9 mouse cellular contexts compared by ENCODE assay signal in genomic region chr2:180566240-180566913, GRCm38 (mm10). TPM values are rescaled to one million over a fixed set of nuclear protein-coding genes. Genes with fewer than 3 reads are reported as not detected.
DNase-seq lines count a peak whose midpoint lies in the region; ATAC-seq and TF ChIP-seq lines count a peak whose summit lies in the region.
"Had no signal": no experiment of that assay in that cellular context is flagged by ENCODE, and none has a peak within 500 bp of the region (broad histone marks: within the 10 kb centered on the region; RNA-seq: fewer than 3 reads in every experiment).

No protein-coding gene starts in this region.

- H3K4me3 ChIP-seq in layer of hippocampus, adult 2 months: no peak overlapping the region
- no peak overlapping the region for H3K4me3 ChIP-seq in ES-E14 (ENCODE audit: insufficient read depth in 1 of 2, low read depth in 1 of 2, low read length in 2 of 2, poor library complexity in 1 of 2, severe bottlenecking in 1 of 2)
- H3K4me3 ChIP-seq in bone marrow, adult 2 months (replicated peaks; ENCODE audit: control insufficient read depth, low read depth, low read length): no peak overlapping the region
- no peak overlapping the region for H3K4me3 ChIP-seq in liver, postnatal 0 days (ENCODE audit: low read depth, low read length)
- H3K4me3 ChIP-seq in small intestine, adult 2 months (ENCODE audit: low read depth, low read length): no peak overlapping the region
- H3K4me3 ChIP-seq: neural tube, embryonic 13.5 days had no signal

- no peak for TF ChIP-seq EP300 in liver, postnatal 0 days (IDR thresholded peaks at IDR 0.05; ENCODE audit: low read depth)

- no peak for TF ChIP-seq POLR2A in bone marrow, adult 2 months (IDR thresholded peaks at IDR 0.05; ENCODE audit: borderline replicate concordance, control insufficient read depth, low read depth, low read length)
- no peak for TF ChIP-seq POLR2A in small intestine, adult 2 months (IDR thresholded peaks at IDR 0.05; ENCODE audit: low read depth, low read length)

- WGBS in bone marrow, adult 2 months: 34% methylated on average over 13 of the region's 13 CpGs
- 34% methylated on average over 13 of the region's 13 CpGs for WGBS in liver, postnatal 0 days (ENCODE audit: insufficient replicate concordance)
- 33% methylated on average over 13 of the region's 13 CpGs for WGBS in small intestine, adult 2 months

- H3K9ac ChIP-seq in ES-E14 (ENCODE audit: insufficient read depth, low read depth, low read length, poor library complexity, severe bottlenecking): no peak overlapping the region
- H3K9ac ChIP-seq in liver, postnatal 0 days (replicated peaks): no peak overlapping the region
- H3K9ac ChIP-seq: neural tube, embryonic 13.5 days had no signal

- peak in 1 of 2 experiments; percentile 34 for DNase-seq in layer of hippocampus, adult 2 months (ENCODE audit: low spot score in 2 of 2)
- no peak for DNase-seq in layer of hippocampus, adult 18-20 months (ENCODE audit: low spot score in 2 of 2)
- peak; percentile 74 for DNase-seq in ES-E14 (ENCODE audit: low read depth, low spot score)
- DNase-seq in liver, postnatal 0 days: peak; percentile 84
- no peak for DNase-seq in frontal cortex, adult 2 months (ENCODE audit: extremely low spot score in 1 of 2, low spot score in 1 of 2)

- H3K4me1 ChIP-seq in ES-E14 (ENCODE audit: control insufficient read depth in 2 of 2, insufficient read depth in 2 of 2, low read length in 2 of 2, poor library complexity in 1 of 2): no peaks in the 10 kb centered on the region
- H3K4me1 ChIP-seq in bone marrow, adult 2 months (ENCODE audit: control insufficient read depth, insufficient read depth, low read length): no peaks in the 10 kb centered on the region
- no peaks in the 10 kb centered on the region for H3K4me1 ChIP-seq in liver, postnatal 0 days (ENCODE audit: insufficient read depth)
- H3K4me1 ChIP-seq in small intestine, adult 2 months (ENCODE audit: control insufficient read depth, insufficient read depth, insufficient read length, low read length): no peaks in the 10 kb centered on the region

- H3K4me2 ChIP-seq in liver, postnatal 0 days (ENCODE audit: low read depth, low read length): no peak overlapping the region
- H3K4me2 ChIP-seq: neural tube, embryonic 13.5 days had no signal

- no peak overlapping the region for H3K27ac ChIP-seq in layer of hippocampus, adult 2 months
- no peak overlapping the region for H3K27ac ChIP-seq in ES-E14 (ENCODE audit: insufficient read depth, low read depth, low read length, poor library complexity, severe bottlenecking)
- H3K27ac ChIP-seq in bone marrow, adult 2 months (ENCODE audit: control insufficient read depth, insufficient read depth, low read depth, low read length, poor library complexity): no peak overlapping the region
- H3K27ac ChIP-seq in liver, postnatal 0 days (ENCODE audit: low read depth): no peak overlapping the region
- no peak overlapping the region for H3K27ac ChIP-seq in small intestine, adult 2 months (ENCODE audit: insufficient read depth, low read depth, low read length)
- H3K27ac ChIP-seq: neural tube, embryonic 13.5 days had no signal

- no peaks in the 10 kb centered on the region for H3K9me3 ChIP-seq in ES-E14 (ENCODE audit: control insufficient read depth, insufficient read depth, low read depth, low read length)
- H3K9me3 ChIP-seq in liver, postnatal 0 days (ENCODE audit: low read length): no peaks in the 10 kb centered on the region
- H3K9me3 ChIP-seq: neural tube, embryonic 13.5 days had no signal

- peak; percentile 79 for TF ChIP-seq CTCF in layer of hippocampus, adult 2 months (conservative IDR thresholded peaks at IDR 0.05)
- TF ChIP-seq CTCF in bone marrow, adult 2 months (IDR thresholded peaks at IDR 0.05; ENCODE audit: control insufficient read depth, insufficient read depth, low read length): peak; percentile 77
- peak; percentile 92 for TF ChIP-seq CTCF in liver, postnatal 0 days (IDR thresholded peaks at IDR 0.05; ENCODE audit: low read depth)
- TF ChIP-seq CTCF in small intestine, adult 2 months (IDR thresholded peaks at IDR 0.05; ENCODE audit: extremely low read depth, insufficient read length, insufficient replicate concordance, low read depth, low read length): peak; percentile 77; the same call in 1 of the 2 replicates

- in situ Hi-C loops in ES-E14 (cut with MboI; ENCODE audit: low sequenced_read_pairs in 2 of 2, unreplicated experiment in 2 of 2): loop anchor here in 1 of 2 experiments (25.0 kb wide), 1 partner anchor 221 kb away; the partner anchor contains the start of gene Bhlhe23

- 0 out of 2 replicates have a peak, but pooled peaks cover 6% of the 10 kb centered on the region for H3K27me3 ChIP-seq in liver, postnatal 0 days (ENCODE audit: insufficient read depth, low read length)
- peaks cover 10% of the 10 kb centered on the region for H3K27me3 ChIP-seq in small intestine, adult 2 months (ENCODE audit: control insufficient read depth, insufficient read depth, low read length)
- H3K27me3 ChIP-seq: neural tube, embryonic 13.5 days had no signal

- H3K36me3 ChIP-seq in ES-E14 (ENCODE audit: control insufficient read depth, insufficient read depth, low read length, poor library complexity, severe bottlenecking): no peaks in the 10 kb centered on the region
- no peaks in the 10 kb centered on the region for H3K36me3 ChIP-seq in liver, postnatal 0 days (replicated peaks; ENCODE audit: insufficient read depth, low read length)
- H3K36me3 ChIP-seq in small intestine, adult 2 months (ENCODE audit: control insufficient read depth, insufficient read depth, low read length): no peaks in the 10 kb centered on the region
- H3K36me3 ChIP-seq: neural tube, embryonic 13.5 days had no signal

- 0 out of 2 replicates have a peak, but pooled peaks have one; percentile 61 for ATAC-seq in erythroblast, adult 5-6 weeks (replicated peaks; ENCODE audit: low FRiP score, poor library complexity, severe bottlenecking)
- no peak for ATAC-seq in liver, postnatal 0 days

TF ChIP-seq in ES-E14, 5 proteins besides CTCF, POLR2A, EP300 and RAD21:
- no peak for TF ChIP-seq CHD2 (IDR thresholded peaks at IDR 0.05; ENCODE audit: low read depth, low read length)
- peak; percentile 79 for TF ChIP-seq ZC3H11A (IDR thresholded peaks at IDR 0.05; ENCODE audit: borderline replicate concordance, low read depth, low read length)
TF ChIP-seq in ES-E14: peak in this region for 1.

RNA-seq across cellular contexts. Expression of gene Mrgbp, which starts 14.7 kb away (rescaled TPM):
- 10 to 100 TPM; 19.4 to 23.4 TPM for total RNA-seq in layer of hippocampus, adult 2 months (2021)
- total RNA-seq in layer of hippocampus, adult 18-20 months (2021): 10 to 100 TPM; 19.5 to 20.1 TPM
- total RNA-seq in ES-E14 (2012; rRNA removed): 27.2 and 30.9 TPM in 2 replicates
- 15.1 and 23.8 TPM in 2 replicates for polyA plus RNA-seq in bone marrow, adult 2 months (2011; ENCODE audit: insufficient read depth, insufficient read length, low replicate concordance, missing spikeins)
- 10.0 and 10.4 TPM in 2 replicates for total RNA-seq in erythroblast, adult 5-6 weeks (2015; ENCODE audit: low replicate concordance)
- 7.1 and 17.3 TPM in 2 replicates for total RNA-seq in erythroblast, adult 5-6 weeks (2017; ENCODE audit: low replicate concordance)
- 7.3 and 7.5 TPM in 2 replicates for polyA plus RNA-seq in liver, postnatal 0 days (2015; fragmentation: Nextera tagmentation; extraction: Ambion mirVana)
- polyA plus RNA-seq in small intestine, adult 2 months (2012; rRNA removed): 8.5 and 16.1 TPM in 2 replicates
- polyA plus RNA-seq in frontal cortex, adult 2 months (2012; rRNA removed): 30.8 and 34.7 TPM in 2 replicates

RNA-seq across cellular contexts. Expression of gene Ogfr, which starts 22.7 kb away (rescaled TPM):
- total RNA-seq in layer of hippocampus, adult 2 months (2021): 10 to 100 TPM; 36.2 to 40.6 TPM
- total RNA-seq in layer of hippocampus, adult 18-20 months (2021): 10 to 100 TPM; 35.5 to 37.1 TPM
- 31.5 and 39.2 TPM in 2 replicates for total RNA-seq in ES-E14 (2012; rRNA removed)
- 28.5 and 40.6 TPM in 2 replicates for polyA plus RNA-seq in bone marrow, adult 2 months (2011; ENCODE audit: insufficient read depth, insufficient read length, low replicate concordance, missing spikeins)
- total RNA-seq in erythroblast, adult 5-6 weeks (2015; ENCODE audit: low replicate concordance): 11.5 and 18.8 TPM in 2 replicates
- total RNA-seq in erythroblast, adult 5-6 weeks (2017; ENCODE audit: low replicate concordance): 22.2 and 27.9 TPM in 2 replicates
- polyA plus RNA-seq in liver, postnatal 0 days (2015; fragmentation: Nextera tagmentation; extraction: Ambion mirVana): 22.7 and 24.9 TPM in 2 replicates
- 23.3 and 62.6 TPM in 2 replicates for polyA plus RNA-seq in small intestine, adult 2 months (2012; rRNA removed)
- polyA plus RNA-seq in frontal cortex, adult 2 months (2012; rRNA removed): 49.0 and 57.0 TPM in 2 replicates

RNA-seq across cellular contexts. Expression of gene Col9a3, which starts 31.2 kb away (rescaled TPM):
- total RNA-seq in layer of hippocampus, adult 2 months (2021): 10 to 100 TPM in 1 of 2 experiments, 1 to 10 TPM in 1; 6.8 to 10.4 TPM
- 1 to 10 TPM; 5.8 to 6.7 TPM for total RNA-seq in layer of hippocampus, adult 18-20 months (2021)
- 5.4 and 7.9 TPM in 2 replicates for total RNA-seq in ES-E14 (2012; rRNA removed)
- 0.56 and 1.4 TPM in 2 replicates for polyA plus RNA-seq in bone marrow, adult 2 months (2011; ENCODE audit: insufficient read depth, insufficient read length, low replicate concordance, missing spikeins)
- not detected in 2 replicates for total RNA-seq in erythroblast, adult 5-6 weeks (2015; ENCODE audit: low replicate concordance)
- 0.94 and 2.2 TPM in 2 replicates for total RNA-seq in erythroblast, adult 5-6 weeks (2017; ENCODE audit: low replicate concordance)
- 0.41 and 0.63 TPM in 2 replicates for polyA plus RNA-seq in liver, postnatal 0 days (2015; fragmentation: Nextera tagmentation; extraction: Ambion mirVana)
- polyA plus RNA-seq in small intestine, adult 2 months (2012; rRNA removed): 0.52 and 1.2 TPM in 2 replicates
- 14.5 and 17.7 TPM in 2 replicates for polyA plus RNA-seq in frontal cortex, adult 2 months (2012; rRNA removed)

Comparison
In these comparisons a context has a peak if more than half of its experiments do, and no peak if none do; other contexts are left out.
1. DNase-seq: peak in ES-E14 (single experiment) and liver, postnatal 0 days (single experiment); none in layer of hippocampus, adult 18-20 months (0 of 2) and frontal cortex, adult 2 months (0 of 2).
2. Peak in every context shown above with its lines, with median percentiles within 50 percentile points of each other: CTCF ChIP-seq.